Mouse (Mus musculus) E14TG2a.4 (cell line): ENCODE measurements at regions not wholly inside any gene's neighbourhood (a gene's known extent, or its start where the extent isn't known, plus 50 kb on each side); places are given as distances from the start of the nearest gene placed in this dataset.

ENCODE experiments used
- CTCF ChIP-seq: conservative IDR thresholded peaks from 2 replicates; pipeline ENCODE4 v1.5.1; 2014; ENCODE audit warnings: low read length
- NANOG ChIP-seq: IDR thresholded peaks from 2 replicates; pipeline ENCODE4 v1.6.1; 2014; ENCODE audit warnings: borderline replicate concordance, low read length, mixed read lengths
- POU5F1 ChIP-seq: IDR thresholded peaks from 2 replicates; pipeline ENCODE4 v1.6.1; 2014; ENCODE audit warnings: low read length, borderline replicate concordance

- no peak for TF ChIP-seq NANOG
- no peak for TF ChIP-seq CTCF
- TF ChIP-seq POU5F1 = no peak
These were observed 286.2 kb upstream of the Cxcr4 start for GRCm38 (mm10) chr1:128878291-128878690.
